Mouse (Mus musculus): ENCODE data around the gene Gm7173. TPM values are rescaled to one million over a fixed set of nuclear protein-coding genes. Genes with fewer than 3 reads are reported as not detected.
A peak's percentile ranks its signal among the peaks of the same experiment; 100 is the strongest.

Gm7173 gene
- total RNA-seq (2021) = not detected

DNA sequence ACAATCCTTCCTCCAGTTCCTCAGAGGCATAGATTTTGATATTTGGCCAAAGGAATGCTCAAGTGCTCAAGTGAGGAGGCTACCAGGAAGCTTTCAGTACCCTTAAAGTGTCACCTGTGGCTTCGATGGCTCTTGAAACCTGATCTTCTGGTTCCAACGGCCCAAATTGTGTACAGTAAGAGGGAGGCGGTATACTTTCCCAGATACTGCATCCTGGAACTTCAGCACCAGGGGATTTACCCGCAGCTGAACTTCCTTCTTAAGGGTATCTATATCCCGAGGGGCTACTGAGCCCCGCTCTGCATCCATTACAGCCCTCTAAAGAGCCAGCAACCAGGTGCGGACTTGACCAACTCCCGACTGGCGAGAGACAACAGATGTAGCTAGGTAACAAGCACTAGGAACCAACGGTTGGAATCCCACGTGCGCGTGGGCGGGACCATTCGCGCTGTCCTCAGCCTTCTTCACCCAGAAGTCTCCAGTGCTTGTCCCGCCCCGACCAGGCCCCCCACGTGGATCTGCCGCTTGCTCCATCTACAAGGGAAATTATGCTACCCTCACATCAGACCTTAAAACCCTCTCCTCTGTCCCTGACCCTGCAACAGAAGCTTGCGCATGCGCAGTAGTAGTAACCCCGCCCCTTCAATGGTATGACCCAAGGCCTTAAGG is at the start of gene Gm7173:
Gene Gm7173 (minus strand): TSS at position 309 of the 669 bp plus-strand sequence.
- intact Hi-C loops (cut with DNase I) = no loop called here
- peak; percentile 1 for DNase-seq (ENCODE audit: low spot score)

- intact Hi-C loops (cut with DNase I) = no loop called here
- DNase-seq (ENCODE audit: low spot score) = no peak
Measured at GRCm38 (mm10) chrX:79517646-79518016, 546 bp upstream of the Gm7173 start.

DNA sequence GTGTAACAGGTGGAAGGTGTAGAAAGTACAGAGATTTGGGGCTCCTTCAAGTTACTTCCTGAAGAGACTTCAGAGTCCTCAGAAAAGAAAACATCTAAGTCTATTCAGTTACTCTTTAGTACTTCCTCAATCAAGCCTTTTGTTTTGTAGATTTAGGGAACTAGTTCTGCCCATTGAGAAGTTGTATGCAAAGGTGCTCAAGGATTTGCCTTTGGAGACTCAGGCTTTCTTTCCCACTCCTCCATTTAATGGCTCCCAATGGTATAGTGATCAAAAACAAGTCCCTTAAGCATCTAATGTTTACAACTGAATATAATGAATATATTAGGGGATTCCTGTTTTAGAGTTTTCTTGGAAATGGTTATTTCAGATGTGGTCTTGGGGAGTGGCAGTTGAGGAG is 200.3 kb downstream of the Gm7173 start:
- intact Hi-C loops (cut with DNase I) = no loop called here
- DNase-seq (ENCODE audit: low spot score) = no peak

Other genes with a start within 250 kb of the Gm7173 start
- not detected for gene Mageb16, start 154.2 kb upstream of the Gm7173 start, total RNA-seq (2021)

All from heart, postnatal 25 days (tissue).